Mouse (Mus musculus): ENCODE results near the gene Plcb1.
"Not testable (repeated sequence)": the region's sequence is repeated elsewhere in the genome, so short reads cannot be mapped to it uniquely, and the experiment has no call there.

Gene Plcb1

DNA sequence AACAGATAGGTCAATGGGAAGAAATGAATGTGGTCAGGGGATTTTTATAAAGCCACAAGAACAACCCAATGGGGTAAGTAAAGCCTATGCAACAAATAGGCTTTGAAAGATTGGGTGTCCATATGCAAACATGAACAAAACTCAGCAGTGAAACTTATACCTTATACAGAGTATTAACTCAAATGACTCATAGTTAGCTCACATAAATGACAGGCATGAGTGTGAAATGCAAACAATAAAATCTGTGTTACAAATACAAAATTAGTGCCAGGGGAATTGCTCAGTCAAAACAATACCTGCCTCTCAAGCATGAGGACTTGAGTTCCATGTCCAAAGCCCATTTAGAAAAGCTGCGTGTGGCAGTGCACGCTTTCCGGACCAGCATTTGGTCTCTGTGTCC is 182.5 kb downstream of the Plcb1 start:
- DNase-seq (ENCODE audit: low read depth, low spot score): no peak

GRCm38 (mm10) chr2:134972376-134972775 is 186.5 kb downstream of the Plcb1 start:
- no peak for DNase-seq (ENCODE audit: low read depth, low spot score)

DNA sequence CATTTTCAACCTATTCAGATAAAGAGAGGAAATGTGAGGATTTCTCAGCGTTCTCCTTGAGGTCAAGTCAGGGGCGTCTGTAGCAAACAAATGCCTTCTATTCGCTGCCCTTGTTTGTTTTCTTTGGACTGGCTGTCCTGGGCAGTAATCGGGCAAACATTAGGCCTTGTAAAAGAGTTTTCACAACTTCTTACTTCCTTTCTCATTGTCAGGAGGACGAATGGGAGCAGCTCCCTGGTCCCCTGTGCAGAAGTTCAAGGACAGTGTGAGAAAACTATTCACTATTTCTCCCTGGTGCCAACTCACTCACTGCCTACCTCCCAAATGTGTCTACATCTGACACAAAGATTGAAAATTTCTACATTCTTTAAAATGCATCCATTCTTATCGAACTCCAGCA is 188.8 kb downstream of the Plcb1 start:
- DNase-seq (ENCODE audit: low read depth, low spot score): no peak

- no peak for DNase-seq (ENCODE audit: low read depth, low spot score)
Measured at GRCm38 (mm10) chr2:134976796-134977330, 191.0 kb downstream of the Plcb1 start.

- no peak for DNase-seq (ENCODE audit: low read depth, low spot score)
Measured at GRCm38 (mm10) chr2:134977641-134978040, 191.8 kb downstream of the Plcb1 start.

- DNase-seq (ENCODE audit: low read depth, low spot score): no peak
Measured at GRCm38 (mm10) chr2:134981394-134981793, 195.5 kb downstream of the Plcb1 start.

GRCm38 (mm10) chr2:134984884-134985283 is 199.0 kb downstream of the Plcb1 start:
- no peak for DNase-seq (ENCODE audit: low read depth, low spot score)

GRCm38 (mm10) chr2:134987978-134988377 is 202.1 kb downstream of the Plcb1 start:
- no peak for DNase-seq (ENCODE audit: low read depth, low spot score)

DNA sequence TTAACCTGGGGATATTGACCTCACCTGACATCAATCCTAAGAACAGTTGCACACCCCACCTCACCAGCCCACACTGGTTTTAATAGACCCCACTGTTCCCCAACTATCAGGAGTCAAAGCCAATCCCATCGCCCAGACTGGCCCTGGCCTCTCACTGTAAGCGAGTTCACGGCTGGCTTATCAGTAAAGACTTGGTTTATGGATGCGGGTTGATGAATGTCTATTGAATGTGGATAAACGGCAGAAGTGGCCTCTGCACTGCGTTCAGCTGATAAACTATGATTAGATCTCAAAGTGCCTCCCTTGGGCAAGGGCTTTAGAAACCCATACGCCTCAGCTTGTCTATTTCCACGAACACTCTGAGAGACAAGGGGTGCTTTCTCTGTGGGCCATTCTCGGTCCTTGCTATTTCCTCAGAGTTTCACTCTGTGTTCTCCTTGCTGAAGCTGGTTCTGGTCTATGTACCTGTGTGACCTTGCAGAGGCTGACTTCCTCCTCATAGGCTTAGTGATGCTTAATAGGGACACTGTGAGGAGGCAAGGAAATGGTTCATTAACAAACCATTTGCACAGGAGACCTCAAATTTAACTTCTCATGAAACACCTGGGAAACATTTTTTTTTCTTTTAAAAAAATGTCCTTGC is 203.9 kb downstream of the Plcb1 start:
- no peak for DNase-seq (ENCODE audit: low read depth, low spot score)

DNA sequence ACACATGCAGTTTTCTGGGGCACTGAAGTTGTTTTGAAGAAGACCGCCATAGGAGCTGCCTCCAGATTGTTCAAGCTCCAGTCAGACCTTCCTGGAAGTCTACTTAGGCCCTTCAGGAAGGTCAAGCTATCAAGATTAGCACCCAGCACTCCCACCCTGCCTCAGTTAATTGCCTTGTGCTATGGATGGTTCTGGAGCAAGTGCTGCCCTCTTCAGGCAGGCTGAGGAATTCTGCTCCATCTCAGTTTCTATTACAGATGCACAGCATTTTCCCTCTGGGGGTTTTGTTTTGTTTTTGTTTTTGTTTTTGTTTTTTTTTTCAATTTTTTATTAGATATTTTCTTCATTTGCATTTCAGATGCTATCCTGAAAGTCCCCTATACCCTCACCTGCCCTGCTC is 221.3 kb downstream of the Plcb1 start:
- no peak for DNase-seq (ENCODE audit: low read depth, low spot score)

GRCm38 (mm10) chr2:135007885-135008284 is 222.0 kb downstream of the Plcb1 start:
- not testable (repeated sequence) for DNase-seq (ENCODE audit: low read depth, low spot score)

- no peak for DNase-seq (ENCODE audit: low read depth, low spot score)
Measured at GRCm38 (mm10) chr2:135010371-135010770, 224.5 kb downstream of the Plcb1 start.

- no peak for DNase-seq (ENCODE audit: low read depth, low spot score)
Measured at GRCm38 (mm10) chr2:135015501-135015900, 229.6 kb downstream of the Plcb1 start.

GRCm38 (mm10) chr2:135018275-135018674 is 232.4 kb downstream of the Plcb1 start:
- no peak for DNase-seq (ENCODE audit: low read depth, low spot score)

DNA sequence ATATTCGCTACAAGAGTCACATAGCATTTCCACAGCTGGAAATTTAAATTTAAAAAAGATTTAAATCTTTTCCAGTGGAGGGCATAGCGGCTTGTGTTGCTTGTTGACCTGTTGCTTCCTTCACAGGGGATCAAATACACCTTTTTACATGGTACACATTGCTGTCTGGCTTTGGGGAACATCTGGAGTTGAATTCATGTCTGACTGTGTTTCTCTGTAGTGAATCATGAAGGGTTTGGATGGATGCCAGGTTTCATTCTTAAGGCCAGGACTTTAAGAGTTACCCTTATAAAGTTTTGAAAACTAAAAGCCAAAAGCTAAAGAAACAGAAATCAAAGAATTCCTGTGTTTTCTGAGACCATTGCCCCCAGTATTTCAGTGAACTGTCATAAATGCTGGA is 232.8 kb downstream of the Plcb1 start:
- DNase-seq (ENCODE audit: low read depth, low spot score): no peak

- no peak for DNase-seq (ENCODE audit: low read depth, low spot score)
Measured at GRCm38 (mm10) chr2:135019588-135019987, 233.7 kb downstream of the Plcb1 start.

GRCm38 (mm10) chr2:135029288-135029687 is 243.4 kb downstream of the Plcb1 start:
- no peak for DNase-seq (ENCODE audit: low read depth, low spot score)

- no peak for DNase-seq (ENCODE audit: low read depth, low spot score)
Measured at GRCm38 (mm10) chr2:135029700-135030099, 243.8 kb downstream of the Plcb1 start.

- no peak for DNase-seq (ENCODE audit: low read depth, low spot score)
Measured at GRCm38 (mm10) chr2:135035640-135036260, 249.9 kb downstream of the Plcb1 start.

GRCm38 (mm10) chr2:135048791-135049190 is 262.9 kb downstream of the Plcb1 start:
- no peak for DNase-seq (ENCODE audit: low read depth, low spot score)

GRCm38 (mm10) chr2:135049283-135049682 is 263.4 kb downstream of the Plcb1 start:
- no peak for DNase-seq (ENCODE audit: low read depth, low spot score)

DNA sequence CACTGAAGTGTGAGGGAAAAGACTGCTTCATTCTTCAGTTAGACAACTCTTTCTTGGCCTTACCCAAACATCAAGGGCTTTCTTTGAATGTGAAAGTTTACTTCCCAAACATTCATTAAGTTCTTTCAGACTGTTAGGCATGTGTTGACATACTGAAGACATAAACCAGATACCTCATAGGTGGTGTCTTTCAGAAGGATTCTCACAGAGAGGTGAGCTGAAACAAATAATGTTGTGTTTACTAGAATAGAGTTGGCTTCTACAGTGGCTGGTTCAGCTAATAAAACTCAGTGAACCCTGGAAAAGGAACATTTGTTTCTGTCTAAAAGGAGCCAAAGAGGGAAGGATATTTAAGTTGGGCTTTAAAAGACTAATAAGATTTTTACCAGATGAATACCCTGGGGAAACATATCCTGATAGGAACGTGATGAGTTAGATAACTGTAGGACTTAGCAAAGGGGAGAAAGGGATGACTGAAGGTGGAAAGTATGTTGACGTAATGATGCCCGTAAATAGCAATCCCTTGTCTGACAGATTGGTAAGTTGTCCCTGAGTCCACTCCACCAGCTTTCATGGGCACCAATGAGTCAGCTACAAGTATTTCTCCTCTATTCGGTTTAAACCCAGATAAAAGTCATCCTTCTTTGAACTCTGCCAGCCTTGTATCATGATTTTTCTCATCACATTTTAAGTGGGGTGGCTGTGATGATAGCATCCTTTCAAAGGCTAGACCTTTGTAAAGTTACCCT is 265.8 kb downstream of the Plcb1 start:
- DNase-seq (ENCODE audit: low read depth, low spot score): no peak

GRCm38 (mm10) chr2:135053391-135053790 is 267.5 kb downstream of the Plcb1 start:
- DNase-seq (ENCODE audit: low read depth, low spot score): no peak
